Mouse (Mus musculus): ENCODE results near the gene Gja8.
A peak's percentile ranks its signal among the peaks of the same experiment; 100 is the strongest.

Gene Gja8

GRCm38 (mm10) chr3:96925920-96926319, at the start of gene Gja8:
Gene Gja8, minus strand, starts transcription at chr3:96926020.
- no peak for DNase-seq

- no peak for DNase-seq
These were observed 48.6 kb upstream of the Gja8 start for GRCm38 (mm10) chr3:96974467-96974866.

- DNase-seq: no peak
These were observed 45.2 kb upstream of the Gja8 start for GRCm38 (mm10) chr3:96970986-96971385.

GRCm38 (mm10) chr3:96963088-96964034, 37.5 kb upstream of the Gja8 start:
- peak; percentile 26 to 43 for DNase-seq

GRCm38 (mm10) chr3:96960597-96960996, 34.8 kb upstream of the Gja8 start:
- no peak for DNase-seq

- no peak for DNase-seq
These were observed 27.8 kb upstream of the Gja8 start for GRCm38 (mm10) chr3:96953489-96954233.

GRCm38 (mm10) chr3:96942706-96943105, 16.9 kb upstream of the Gja8 start:
- DNase-seq: no peak

- peak; percentile 96 to 98 for DNase-seq
These were observed 12.9 kb upstream of the Gja8 start for GRCm38 (mm10) chr3:96938738-96939137.

GRCm38 (mm10) chr3:96937606-96938005, 11.8 kb upstream of the Gja8 start:
- peak in 1 of 2 experiments; percentile 9 for DNase-seq

GRCm38 (mm10) chr3:96936241-96936640, 10.4 kb upstream of the Gja8 start:
- peak; percentile 32 to 59 for DNase-seq

GRCm38 (mm10) chr3:96931261-96931681, 5.5 kb upstream of the Gja8 start:
- no peak for DNase-seq

- no peak for DNase-seq
These were observed 1.2 kb downstream of the Gja8 start for GRCm38 (mm10) chr3:96924631-96925030.

- no peak for DNase-seq
These were observed 4.8 kb downstream of the Gja8 start for GRCm38 (mm10) chr3:96920991-96921390.

GRCm38 (mm10) chr3:96905592-96905991, 20.2 kb downstream of the Gja8 start:
- no peak for DNase-seq

GRCm38 (mm10) chr3:96904851-96905541, 20.8 kb downstream of the Gja8 start, which contains the start of gene Gpr89:
Gene Gpr89, minus strand, starts transcription at chr3:96905346.
- peak; percentile 96 to 98 for DNase-seq

GRCm38 (mm10) chr3:96904393-96904792, 21.4 kb downstream of the Gja8 start, which contains the start of gene Gja5:
Gene Gja5, plus strand, starts transcription at chr3:96904693.
- DNase-seq: no peak

- no peak for DNase-seq
These were observed 23.4 kb downstream of the Gja8 start for GRCm38 (mm10) chr3:96902336-96902999.

- no peak for DNase-seq
These were observed 42.1 kb downstream of the Gja8 start for GRCm38 (mm10) chr3:96883690-96884089.

- no peak for DNase-seq
These were observed 43.6 kb downstream of the Gja8 start for GRCm38 (mm10) chr3:96882061-96882849.

- DNase-seq: no peak
These were observed 44.3 kb downstream of the Gja8 start for GRCm38 (mm10) chr3:96881557-96881956.

GRCm38 (mm10) chr3:96880385-96880784, 45.4 kb downstream of the Gja8 start:
- DNase-seq: no peak
